Comparison of ENCODE assay signal across 17 mouse cellular contexts in the genomic region with DNA sequence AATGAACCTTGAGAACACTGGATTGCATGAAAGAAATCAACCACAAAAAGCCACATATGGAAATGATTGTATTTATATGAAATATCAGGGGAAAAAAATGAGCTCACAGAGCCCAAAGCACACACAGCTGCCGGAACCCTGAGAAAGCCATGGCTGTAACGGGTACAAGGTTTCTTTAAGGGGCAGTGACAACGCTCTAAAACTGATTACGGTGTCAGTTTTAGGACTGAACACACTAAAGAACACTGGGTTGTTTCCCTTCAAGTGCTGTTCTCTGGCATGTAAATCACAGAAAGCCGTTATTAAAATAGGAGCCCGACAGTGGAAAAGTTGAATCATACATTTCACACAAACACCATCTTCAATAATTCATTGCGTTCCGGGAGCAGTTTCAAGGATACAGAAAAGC. TPM values are rescaled to one million over a fixed set of nuclear protein-coding genes. Genes with fewer than 3 reads are reported as not detected.
A peak's percentile ranks its signal among the peaks of the same experiment; 100 is the strongest.
DNase-seq lines count a peak whose midpoint lies in the region; ATAC-seq and TF ChIP-seq lines count a peak whose summit lies in the region.
"Had no signal": no experiment of that assay in that cellular context is flagged by ENCODE, and none has a peak within 500 bp of the region (broad histone marks: within the 10 kb centered on the region; RNA-seq: fewer than 3 reads in every experiment).

No protein-coding gene starts in this region.

- no peaks in the 10 kb centered on the region for H3K27me3 ChIP-seq in hindbrain, embryonic 12.5 days
- H3K27me3 ChIP-seq in hindbrain, postnatal 0 days (ENCODE audit: insufficient read depth, low read length): no peaks in the 10 kb centered on the region
- H3K27me3 ChIP-seq: neural tube, embryonic 12.5 days had no signal

- no peak for ATAC-seq in hindbrain, embryonic 12.5 days (ENCODE audit: low FRiP score)
- ATAC-seq in hindbrain, postnatal 0 days: no peak
- ATAC-seq: forebrain, embryonic 14.5 days had no signal

- no peak overlapping the region for H3K9ac ChIP-seq in hindbrain, embryonic 12.5 days
- H3K9ac ChIP-seq in hindbrain, postnatal 0 days (replicated peaks; ENCODE audit: low read length): no peak overlapping the region
- H3K9ac ChIP-seq: liver, embryonic 14.5 days; neural tube, embryonic 12.5 days had no signal

- 0 out of 2 replicates have a peak overlapping the region, but pooled peaks have one; percentile 30 for H3K27ac ChIP-seq in hindbrain, embryonic 12.5 days
- H3K27ac ChIP-seq in hindbrain, postnatal 0 days: no peak overlapping the region
- H3K27ac ChIP-seq: hindbrain, embryonic 10.5 days; left cerebral cortex, adult 2 months; liver, embryonic 14.5 days; neural tube, embryonic 12.5 days had no signal

- H3K4me1 ChIP-seq in hindbrain, embryonic 12.5 days: peaks cover 10% of the 10 kb centered on the region; the same call in 1 of the 2 replicates
- no peaks in the 10 kb centered on the region for H3K4me1 ChIP-seq in hindbrain, postnatal 0 days (ENCODE audit: insufficient read depth, low read length)
- H3K4me1 ChIP-seq: neural tube, embryonic 12.5 days had no signal

- TF ChIP-seq CTCF in hindbrain, postnatal 0 days (IDR thresholded peaks at IDR 0.05; ENCODE audit: low read depth): no peak

- DNase-seq in hindbrain, postnatal 0 days (ENCODE audit: low spot score): no peak
- peak; percentile 38 for DNase-seq in lung, postnatal 10 days
- no peak for DNase-seq in lung, adult 18-20 months
- peak; percentile 57 for DNase-seq in fibroblast of lung, adult 2 months (ENCODE audit: low read depth)
- DNase-seq in spleen, postnatal 10 days (ENCODE audit: low spot score in 2 of 2): no peak
- no peak for DNase-seq in adrenal gland, postnatal 4 days (ENCODE audit: low spot score in 2 of 2)
- DNase-seq: adrenal gland, postnatal 10 days; gastrocnemius, postnatal 25 days; kidney, postnatal 4 days; thymus, postnatal 14 days had no signal

- no peaks in the 10 kb centered on the region for H3K36me3 ChIP-seq in hindbrain, embryonic 12.5 days
- no peaks in the 10 kb centered on the region for H3K36me3 ChIP-seq in hindbrain, postnatal 0 days (ENCODE audit: insufficient read depth, low read length)
- H3K36me3 ChIP-seq: hindbrain, embryonic 10.5 days; neural tube, embryonic 12.5 days had no signal

- H3K4me3 ChIP-seq in hindbrain, embryonic 12.5 days: no peak overlapping the region
- no peak overlapping the region for H3K4me3 ChIP-seq in hindbrain, postnatal 0 days (ENCODE audit: low read length)
- H3K4me3 ChIP-seq: hindbrain, embryonic 10.5 days; left cerebral cortex, adult 2 months; neural tube, embryonic 12.5 days had no signal

- WGBS in hindbrain, embryonic 12.5 days: 81% methylated on average over 8 of the region's 8 CpGs
- WGBS in hindbrain, postnatal 0 days: 76% methylated on average over 8 of the region's 8 CpGs

- H3K9me3 ChIP-seq in hindbrain, embryonic 12.5 days (replicated peaks): no peaks in the 10 kb centered on the region
- no peaks in the 10 kb centered on the region for H3K9me3 ChIP-seq in hindbrain, postnatal 0 days (ENCODE audit: low read length)
- H3K9me3 ChIP-seq: hindbrain, embryonic 10.5 days; neural tube, embryonic 12.5 days had no signal

- no peak overlapping the region for H3K4me2 ChIP-seq in hindbrain, embryonic 12.5 days (replicated peaks)
- H3K4me2 ChIP-seq in hindbrain, postnatal 0 days (ENCODE audit: low read depth, low read length): no peak overlapping the region
- H3K4me2 ChIP-seq: midbrain, embryonic 11.5 days; neural tube, embryonic 12.5 days had no signal

RNA-seq across cellular contexts. Expression of a gene that starts 19.4 kb away (rescaled TPM):
- polyA plus RNA-seq in hindbrain, embryonic 12.5 days (2016; fragmentation: Nextera tagmentation; extraction: Ambion mirVana): 16.7 and 17.8 TPM in 2 replicates
- 7.0 and 7.5 TPM in 2 replicates for total RNA-seq in hindbrain, postnatal 0 days (2014; rRNA removed)
- polyA plus RNA-seq in hindbrain, postnatal 0 days (2015; fragmentation: Nextera tagmentation; extraction: Ambion mirVana): 2.1 and 2.5 TPM in 2 replicates
- total RNA-seq in adrenal gland, postnatal 4 days (2021): 10 to 100 TPM; 12.8 to 13.1 TPM

Comparison
In these comparisons a context has a peak if more than half of its experiments do, and no peak if none do; other contexts are left out.
1. DNase-seq: peak in lung, postnatal 10 days (single experiment) and fibroblast of lung, adult 2 months (single experiment); none in hindbrain, postnatal 0 days (single experiment), lung, adult 18-20 months (0 of 2), spleen, postnatal 10 days (0 of 2) and adrenal gland, postnatal 4 days (0 of 2).